Mouse (Mus musculus) cerebellum, postnatal 25 days (tissue): ENCODE results near the gene Wfdc9.

ENCODE experiments used
- DNase-seq, 2 experiments: peaks; one replicate each; pipeline ENCODE4 v3.0.0; 2021; ENCODE audit warnings: mixed read lengths in 2 of 2

Gene Wfdc9

GRCm38 (mm10) chr2:164656483-164656882 lies at the start of gene Wfdc9:
Gene Wfdc9, minus strand, starts transcription at chr2:164656583.
- DNase-seq, result no peak

- DNase-seq, result no peak
Measured at GRCm38 (mm10) chr2:164705991-164706390, 49.6 kb upstream of the Wfdc9 start.

GRCm38 (mm10) chr2:164705328-164705727 lies 48.9 kb upstream of the Wfdc9 start:
- no peak for DNase-seq

- DNase-seq, result no peak
Measured at GRCm38 (mm10) chr2:164704235-164704634, 47.9 kb upstream of the Wfdc9 start.

GRCm38 (mm10) chr2:164701761-164702160 lies 45.4 kb upstream of the Wfdc9 start:
- DNase-seq, result no peak

GRCm38 (mm10) chr2:164700959-164701358 lies 44.6 kb upstream of the Wfdc9 start:
- DNase-seq, result no peak

GRCm38 (mm10) chr2:164698201-164698600 lies 41.8 kb upstream of the Wfdc9 start, which contains the start of gene Spint4:
Gene Spint4, plus strand, starts transcription at chr2:164698501.
- DNase-seq, result no peak

GRCm38 (mm10) chr2:164684807-164685206 lies 28.4 kb upstream of the Wfdc9 start, which contains the start of gene Wfdc13:
Gene Wfdc13, plus strand, starts transcription at chr2:164685107.
- DNase-seq, result no peak

GRCm38 (mm10) chr2:164679906-164680305 lies 23.5 kb upstream of the Wfdc9 start:
- no peak for DNase-seq

GRCm38 (mm10) chr2:164678848-164679625 lies 22.7 kb upstream of the Wfdc9 start:
- peak; percentile 54 to 79 for DNase-seq

GRCm38 (mm10) chr2:164676916-164677685 lies 20.7 kb upstream of the Wfdc9 start:
- DNase-seq, result no peak

GRCm38 (mm10) chr2:164676103-164676502 lies 19.7 kb upstream of the Wfdc9 start:
- DNase-seq, result no peak

- no peak for DNase-seq
Measured at GRCm38 (mm10) chr2:164673987-164674386, 17.6 kb upstream of the Wfdc9 start, which contains the start of gene Wfdc11. Gene Wfdc11, minus strand, starts transcription at chr2:164674087.

- DNase-seq, result no peak
Measured at GRCm38 (mm10) chr2:164670938-164671337, 14.6 kb upstream of the Wfdc9 start.

GRCm38 (mm10) chr2:164670261-164670660 lies 13.9 kb upstream of the Wfdc9 start:
- DNase-seq, result no peak

GRCm38 (mm10) chr2:164664851-164665250 lies 8.5 kb upstream of the Wfdc9 start:
- DNase-seq, result no peak

- peak; percentile 32 to 64 for DNase-seq
Measured at GRCm38 (mm10) chr2:164655858-164656257, 525 bp downstream of the Wfdc9 start, which contains the start of gene Wfdc10. Gene Wfdc10, plus strand, starts transcription at chr2:164656046.

GRCm38 (mm10) chr2:164641881-164642673 lies 14.3 kb downstream of the Wfdc9 start:
- DNase-seq, result peak in 1 of 2 experiments; percentile 9

GRCm38 (mm10) chr2:164641129-164641528 lies 15.3 kb downstream of the Wfdc9 start:
- DNase-seq, result no peak

GRCm38 (mm10) chr2:164638696-164639095 lies 17.7 kb downstream of the Wfdc9 start, which contains the start of gene Wfdc16:
Gene Wfdc16, minus strand, starts transcription at chr2:164638796.
- no peak for DNase-seq

- no peak for DNase-seq
Measured at GRCm38 (mm10) chr2:164635266-164635665, 21.1 kb downstream of the Wfdc9 start.

- DNase-seq, result no peak
Measured at GRCm38 (mm10) chr2:164621775-164622174, 34.6 kb downstream of the Wfdc9 start.

- DNase-seq, result no peak
Measured at GRCm38 (mm10) chr2:164619050-164619449, 37.3 kb downstream of the Wfdc9 start.
